Mouse (Mus musculus): ENCODE measurements around the gene Rasa3. TPM values are rescaled to one million over a fixed set of nuclear protein-coding genes. Genes with fewer than 3 reads are reported as not detected.
A peak's percentile ranks its signal among the peaks of the same experiment; 100 is the strongest.

Rasa3 gene
- total and polyA plus RNA-seq, 3 experiments: 22.4 to 28.0 TPM; not detected in 1

DNA sequence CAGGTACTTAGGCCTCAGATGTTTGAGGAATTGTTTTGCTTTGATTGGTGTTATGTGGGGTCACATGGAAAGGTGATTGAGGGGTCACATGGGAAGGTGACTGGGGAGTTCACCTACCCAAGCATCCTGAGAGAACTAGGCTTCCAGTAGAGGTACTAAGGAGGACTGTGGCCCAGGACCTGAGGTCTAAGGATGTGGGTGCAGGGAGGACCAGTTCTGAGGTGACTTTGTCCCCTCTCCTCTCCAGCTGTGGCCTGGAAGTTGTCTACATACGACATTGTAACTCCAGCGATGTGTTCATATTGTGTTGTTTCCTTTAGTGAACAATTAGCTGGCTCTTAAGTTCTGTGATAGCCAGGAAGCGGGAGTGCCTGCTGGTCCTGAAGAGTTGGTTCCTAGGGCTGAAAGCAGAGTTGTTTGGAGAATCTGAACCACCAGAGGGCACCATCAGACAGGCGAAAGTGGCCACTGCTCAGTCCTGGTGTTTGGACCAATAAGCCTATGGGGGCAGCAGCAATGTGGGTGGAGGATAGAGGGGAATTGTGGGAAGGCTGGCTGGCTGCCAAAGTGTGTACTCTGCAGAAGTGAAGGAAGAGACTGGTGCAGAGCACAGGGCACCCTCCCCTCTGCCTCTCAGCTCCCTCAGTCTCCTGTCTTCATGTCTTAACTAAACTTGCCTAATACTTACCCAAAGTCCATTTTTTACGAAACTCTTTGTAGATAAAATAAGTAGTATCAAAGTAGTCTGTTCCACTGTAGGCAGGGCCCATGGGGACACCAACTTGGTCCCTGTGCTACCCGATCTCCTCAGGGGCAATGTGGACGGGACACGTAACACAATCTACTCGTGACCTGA is 126.5 kb downstream of the Rasa3 start (continued):
- TF ChIP-seq GABPA (IDR thresholded peaks at IDR 0.05; ENCODE audit: low read depth, low read length) (no peak), SIN3A (IDR thresholded peaks at IDR 0.05; ENCODE audit: low read length) (peak; percentile 60), NELFE (IDR thresholded peaks at IDR 0.05; ENCODE audit: low read depth, low read length) (no peak), ZKSCAN1 (IDR thresholded peaks at IDR 0.05; ENCODE audit: low read depth, low read length) (no peak), BHLHE40 (IDR thresholded peaks at IDR 0.05; ENCODE audit: borderline replicate concordance, low read depth, low read length) (no peak), CTCF (IDR thresholded peaks at IDR 0.05 in 2 of 3, conservative IDR thresholded peaks at IDR 0.05 in 1 of 3; ENCODE audit: control insufficient read depth in 1 of 3, insufficient read depth in 1 of 3, low read depth in 2 of 3, low read length in 3 of 3, poor library complexity in 1 of 3, severe bottlenecking in 1 of 3) (peak in 2 of 3 experiments; percentile 57 to 88; a peak in 5 of 6 replicates), ZMIZ1 (IDR thresholded peaks at IDR 0.05; ENCODE audit: low read depth, low read length) (no peak), TCF12 (IDR thresholded peaks at IDR 0.05; ENCODE audit: low read depth, low read length) (no peak), ZC3H11A (IDR thresholded peaks at IDR 0.05; ENCODE audit: low read depth, low read length) (peak; percentile 99), HCFC1 (IDR thresholded peaks at IDR 0.05; ENCODE audit: low read depth, low read length) (0 out of 2 replicates have a peak, but pooled peaks have one; percentile 49), MAZ (IDR thresholded peaks at IDR 0.05; ENCODE audit: low read depth, low read length) (no peak), SMC3 (IDR thresholded peaks at IDR 0.05; ENCODE audit: low read depth, low read length) (peak; percentile 99)

DNA sequence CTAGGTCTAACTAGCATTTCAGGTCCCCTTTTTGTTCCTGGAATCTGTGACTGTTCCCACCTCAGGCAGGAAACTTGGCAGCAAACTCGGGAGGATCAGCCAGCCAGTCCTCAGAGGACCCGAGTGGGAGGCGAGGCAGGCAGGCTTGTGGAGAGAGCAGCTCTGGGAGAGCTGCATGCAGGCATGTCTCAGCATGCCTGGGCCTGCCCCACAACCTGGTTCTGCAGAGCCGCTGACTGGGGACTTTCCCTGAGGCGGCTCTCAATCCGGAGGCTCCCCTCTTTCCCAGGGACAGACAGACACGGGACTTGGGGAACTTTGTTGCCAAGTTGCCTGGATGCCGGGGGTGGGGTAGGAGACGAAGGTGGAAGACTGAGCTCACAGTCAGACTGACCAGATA is 128.6 kb downstream of the Rasa3 start:
- no peaks in the 10 kb centered on the region for H3K9me3 ChIP-seq (replicated peaks; ENCODE audit: insufficient read depth, low read length)
- no peak for DNase-seq (ENCODE audit: low read depth, low spot score)
- H3K4me3 ChIP-seq (ENCODE audit: control insufficient read depth in 1 of 2, insufficient read depth in 1 of 2, low read depth in 2 of 2, low read length in 2 of 2): no peak overlapping the region
- no peak for TF ChIP-seq ZMIZ1 (IDR thresholded peaks at IDR 0.05; ENCODE audit: low read depth, low read length)
- TF ChIP-seq MYB (IDR thresholded peaks at IDR 0.05; ENCODE audit: low read depth, low read length): no peak
- no peak for TF ChIP-seq GABPA (IDR thresholded peaks at IDR 0.05; ENCODE audit: low read depth, low read length)
- no peak for TF ChIP-seq UBTF (IDR thresholded peaks at IDR 0.05; ENCODE audit: borderline replicate concordance, insufficient read depth, low read depth, low read length)
- no peak for TF ChIP-seq MEF2A (IDR thresholded peaks at IDR 0.05; ENCODE audit: extremely low read depth, insufficient replicate concordance, low read depth, low read length, poor library complexity, severe bottlenecking)
- no peak for TF ChIP-seq USF2 (IDR thresholded peaks at IDR 0.05; ENCODE audit: borderline replicate concordance in 1 of 2, insufficient read depth in 1 of 2, low read depth in 1 of 2, low read length in 2 of 2)
- TF ChIP-seq RAD21 (IDR thresholded peaks at IDR 0.05; ENCODE audit: low read depth, low read length): no peak
- no peak for TF ChIP-seq CTCF (IDR thresholded peaks at IDR 0.05 in 2 of 3, conservative IDR thresholded peaks at IDR 0.05 in 1 of 3; ENCODE audit: control insufficient read depth in 1 of 3, insufficient read depth in 1 of 3, low read depth in 2 of 3, low read length in 3 of 3, poor library complexity in 1 of 3, severe bottlenecking in 1 of 3)
- no peak for TF ChIP-seq KAT2A (conservative IDR thresholded peaks at IDR 0.05; ENCODE audit: low read depth, low read length)
- TF ChIP-seq TAL1 (IDR thresholded peaks at IDR 0.05; ENCODE audit: low read length): no peak
- TF ChIP-seq ZC3H11A (IDR thresholded peaks at IDR 0.05; ENCODE audit: low read depth, low read length): no peak
- no peak for TF ChIP-seq CHD1 (IDR thresholded peaks at IDR 0.05; ENCODE audit: low read depth, low read length)
- no peak for TF ChIP-seq ZKSCAN1 (IDR thresholded peaks at IDR 0.05; ENCODE audit: low read depth, low read length)
- TF ChIP-seq TBP (IDR thresholded peaks at IDR 0.05; ENCODE audit: low read depth, low read length): no peak
- TF ChIP-seq RCOR1 (IDR thresholded peaks at IDR 0.05; ENCODE audit: low read depth, low read length): no peak
- no peak for TF ChIP-seq SMC3 (IDR thresholded peaks at IDR 0.05; ENCODE audit: low read depth, low read length)
- no peak overlapping the region for H3K9ac ChIP-seq (ENCODE audit: control insufficient read depth, low read depth, low read length, poor library complexity, severe bottlenecking)
- H3K27me3 ChIP-seq (ENCODE audit: control insufficient read depth in 1 of 2, insufficient read depth in 2 of 2, low read length in 2 of 2): peaks cover 0 to 4% of the 10 kb centered on the region in 2 experiments; a peak in 1 of 4 replicates
- H3K4me1 ChIP-seq (ENCODE audit: control insufficient read depth in 1 of 2, insufficient read depth in 2 of 2, low read length in 2 of 2): peaks cover 0 to 3% of the 10 kb centered on the region in 2 experiments; a peak in 1 of 4 replicates
- no peak overlapping the region for H3K27ac ChIP-seq (ENCODE audit: control insufficient read depth, low read depth, low read length)
- H3K79me2 ChIP-seq (ENCODE audit: control insufficient read depth, insufficient read depth, low read length, poor library complexity): no peaks in the 10 kb centered on the region
- H3K36me3 ChIP-seq (ENCODE audit: control insufficient read depth in 1 of 2, insufficient read depth in 2 of 2, low read length in 2 of 2): no peaks in the 10 kb centered on the region

Measured in MEL (cell line).